22 mouse cellular contexts compared by ENCODE assay signal in the genomic region with DNA sequence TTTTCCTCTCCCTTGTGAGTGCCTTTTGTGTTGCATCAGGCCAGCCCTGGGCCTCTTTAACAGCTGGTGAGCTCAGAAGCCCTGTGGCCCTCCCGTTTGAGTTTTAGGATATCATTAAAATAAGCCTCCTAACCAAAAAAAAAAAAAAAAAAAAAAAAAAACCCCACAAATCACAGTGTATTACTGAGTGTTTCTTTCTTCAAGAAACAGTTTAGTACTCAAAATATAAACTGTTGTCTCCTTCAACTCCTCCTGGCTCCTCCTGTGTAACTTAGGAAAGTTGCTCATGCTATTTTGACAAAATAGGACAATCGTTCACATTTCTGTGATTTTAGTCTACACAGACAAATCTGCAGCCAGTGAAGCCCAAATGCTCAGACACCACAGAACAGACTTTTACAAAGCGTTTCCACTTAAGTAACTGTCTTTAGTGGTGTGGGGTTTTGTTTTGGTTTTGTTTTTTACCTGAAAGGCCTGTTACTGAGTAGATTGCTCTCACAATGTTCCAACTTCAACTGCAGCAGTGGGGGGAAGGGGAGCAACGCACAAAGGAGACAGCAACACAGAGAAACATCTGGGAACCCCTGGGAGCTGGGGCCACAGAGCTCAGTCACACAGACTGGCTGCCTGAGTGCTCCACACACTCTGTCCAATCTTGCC. TPM values are rescaled to one million over a fixed set of nuclear protein-coding genes. Genes with fewer than 3 reads are reported as not detected.
DNase-seq lines count a peak whose midpoint lies in the region; ATAC-seq and TF ChIP-seq lines count a peak whose summit lies in the region.
"Had no signal": no experiment of that assay in that cellular context is flagged by ENCODE, and none has a peak within 500 bp of the region (broad histone marks: within the 10 kb centered on the region; RNA-seq: fewer than 3 reads in every experiment).

No protein-coding gene starts in this region.

- H3K27me3 ChIP-seq in embryonic facial prominence, embryonic 12.5 days, result no peaks in the 10 kb centered on the region
- H3K27me3 ChIP-seq in embryonic facial prominence, embryonic 10.5 days (replicated peaks; ENCODE audit: low read depth, poor library complexity, severe bottlenecking), result no peaks in the 10 kb centered on the region
- H3K27me3 ChIP-seq in midbrain, embryonic 12.5 days, result no peaks in the 10 kb centered on the region
- no peaks in the 10 kb centered on the region for H3K27me3 ChIP-seq in midbrain, embryonic 16.5 days (ENCODE audit: control insufficient read depth, insufficient read depth, low read depth, low read length)
- H3K27me3 ChIP-seq in CH12.LX (replicated peaks), result no peaks in the 10 kb centered on the region
- H3K27me3 ChIP-seq: forebrain, embryonic 13.5 days; intestine, embryonic 15.5 days; liver, embryonic 12.5 days; megakaryocyte, embryonic 14.5 days had no signal

- TF ChIP-seq RAD21 in CH12.LX (IDR thresholded peaks at IDR 0.05; ENCODE audit: low read depth, low read length), result no peak

- H3K4me3 ChIP-seq in embryonic facial prominence, embryonic 12.5 days, result no peak overlapping the region
- no peak overlapping the region for H3K4me3 ChIP-seq in embryonic facial prominence, embryonic 10.5 days
- no peak overlapping the region for H3K4me3 ChIP-seq in midbrain, embryonic 12.5 days
- no peak overlapping the region for H3K4me3 ChIP-seq in midbrain, embryonic 16.5 days (ENCODE audit: low read depth, low read length)
- no peak overlapping the region for H3K4me3 ChIP-seq in CH12.LX (replicated peaks in 1 of 3; ENCODE audit: low read depth in 2 of 3, low read length in 2 of 3, poor library complexity in 1 of 3)
- H3K4me3 ChIP-seq: erythroblast, embryonic 14.5 days; forebrain, embryonic 13.5 days; intestine, embryonic 15.5 days; liver, embryonic 12.5 days had no signal

- dilution Hi-C loops in CH12.LX (cut with MboI; ENCODE audit: extremely low pct_ligation_motif_present, extremely low pct_unique_long_range_greater_than_20kb, low sequenced_read_pairs), result no loop called here

- no peak for TF ChIP-seq CTCF in CH12.LX (conservative IDR thresholded peaks at IDR 0.05 in 1 of 2, IDR thresholded peaks at IDR 0.05 in 1 of 2; ENCODE audit: low read depth in 2 of 2, low read length in 2 of 2)

- peaks cover 3% of the 10 kb centered on the region; the same call in 1 of the 2 replicates for H3K36me3 ChIP-seq in embryonic facial prominence, embryonic 12.5 days
- peaks cover 32% of the 10 kb centered on the region for H3K36me3 ChIP-seq in embryonic facial prominence, embryonic 10.5 days (replicated peaks)
- H3K36me3 ChIP-seq in midbrain, embryonic 12.5 days, result 0 out of 2 replicates have a peak, but pooled peaks cover 3% of the 10 kb centered on the region
- 0 out of 2 replicates have a peak, but pooled peaks cover 3% of the 10 kb centered on the region for H3K36me3 ChIP-seq in midbrain, embryonic 16.5 days (ENCODE audit: control insufficient read depth, insufficient read depth, low read length)
- H3K36me3 ChIP-seq in CH12.LX (replicated peaks in 1 of 2; ENCODE audit: control insufficient read depth in 1 of 2, insufficient read depth in 1 of 2, low read length in 1 of 2), result peaks cover 41 to 77% of the 10 kb centered on the region in 2 experiments

- ATAC-seq in embryonic facial prominence, embryonic 12.5 days (ENCODE audit: insufficient number of reproducible peaks, insufficient read depth, low FRiP score, low TSS enrichment), result no peak
- no peak for ATAC-seq in midbrain, embryonic 12.5 days (ENCODE audit: low FRiP score, low read depth)
- ATAC-seq in midbrain, embryonic 16.5 days, result no peak
- peak; percentile 21 for ATAC-seq in inflammation-experienced regulatory T-cells, adult 6 months
- ATAC-seq: forebrain, embryonic 13.5 days; intestine, embryonic 15.5 days; liver, embryonic 12.5 days had no signal

- H3K9me3 ChIP-seq in embryonic facial prominence, embryonic 12.5 days, result no peaks in the 10 kb centered on the region
- H3K9me3 ChIP-seq in embryonic facial prominence, embryonic 10.5 days, result no peaks in the 10 kb centered on the region
- no peaks in the 10 kb centered on the region for H3K9me3 ChIP-seq in midbrain, embryonic 12.5 days
- H3K9me3 ChIP-seq in midbrain, embryonic 16.5 days (replicated peaks; ENCODE audit: control insufficient read depth, low read length, poor library complexity, severe bottlenecking), result no peaks in the 10 kb centered on the region
- H3K9me3 ChIP-seq in CH12.LX (replicated peaks; ENCODE audit: low read length), result peaks cover 11% of the 10 kb centered on the region
- H3K9me3 ChIP-seq: forebrain, embryonic 13.5 days; intestine, embryonic 15.5 days; liver, embryonic 12.5 days had no signal

- H3K27ac ChIP-seq in embryonic facial prominence, embryonic 12.5 days, result 0 out of 2 replicates have a peak overlapping the region, but pooled peaks have one; percentile 23
- H3K27ac ChIP-seq in embryonic facial prominence, embryonic 10.5 days (replicated peaks), result no peak overlapping the region
- H3K27ac ChIP-seq in midbrain, embryonic 12.5 days (replicated peaks), result no peak overlapping the region
- no peak overlapping the region for H3K27ac ChIP-seq in midbrain, embryonic 16.5 days (ENCODE audit: low read length)
- H3K27ac ChIP-seq in CH12.LX (ENCODE audit: insufficient read depth, low read depth), result peak overlapping the region; percentile 38
- H3K27ac ChIP-seq: forebrain, embryonic 13.5 days; intestine, embryonic 15.5 days; liver, embryonic 12.5 days had no signal

- in situ Hi-C loops in CH12.LX (cut with MboI; ENCODE audit: low pct_ligation_motif_present, low pct_unique_long_range_greater_than_20kb, low sequenced_read_pairs), result no loop called here

- no peak overlapping the region for H3K4me2 ChIP-seq in embryonic facial prominence, embryonic 12.5 days (replicated peaks)
- H3K4me2 ChIP-seq in midbrain, embryonic 12.5 days (replicated peaks), result no peak overlapping the region
- H3K4me2 ChIP-seq in midbrain, embryonic 16.5 days (ENCODE audit: low read length), result no peak overlapping the region
- no peak overlapping the region for H3K4me2 ChIP-seq in CH12.LX (ENCODE audit: insufficient read depth, low read depth, poor library complexity, severe bottlenecking)
- H3K4me2 ChIP-seq: forebrain, embryonic 13.5 days; intestine, embryonic 15.5 days; liver, embryonic 12.5 days had no signal

- H3K4me1 ChIP-seq in embryonic facial prominence, embryonic 12.5 days, result no peaks in the 10 kb centered on the region
- H3K4me1 ChIP-seq in embryonic facial prominence, embryonic 10.5 days, result peaks cover 4% of the 10 kb centered on the region; the same call in 1 of the 2 replicates
- no peaks in the 10 kb centered on the region for H3K4me1 ChIP-seq in midbrain, embryonic 12.5 days
- no peaks in the 10 kb centered on the region for H3K4me1 ChIP-seq in midbrain, embryonic 16.5 days (ENCODE audit: control insufficient read depth, insufficient read depth, low read length)
- peaks cover 19 to 64% of the 10 kb centered on the region in 2 experiments for H3K4me1 ChIP-seq in CH12.LX (ENCODE audit: control insufficient read depth in 1 of 2, insufficient read depth in 2 of 2)
- H3K4me1 ChIP-seq: intestine, embryonic 15.5 days had no signal

- no peak for DNase-seq in embryonic facial prominence, embryonic 10.5 days (ENCODE audit: low spot score)
- DNase-seq in CH12.LX (ENCODE audit: extremely low read depth), result no peak
- DNase-seq in testis, postnatal 14 days (ENCODE audit: low spot score), result no peak
- DNase-seq in cerebellum, adult 9-10 months, result no peak
- DNase-seq: adrenal gland, postnatal 10 days; cerebellum, postnatal 14 days; embryo, embryonic 11 days; gastrocnemius, postnatal 10 days; heart, adult 11 months; kidney, adult 9 months; kidney, postnatal 36 days; lung, adult 2 months; right cerebral cortex, postnatal 25 days had no signal

- no peak for TF ChIP-seq EP300 in CH12.LX (IDR thresholded peaks at IDR 0.05; ENCODE audit: low read length)

- WGBS in embryonic facial prominence, embryonic 12.5 days, result 67% methylated on average over 4 of the region's 4 CpGs
- WGBS in embryonic facial prominence, embryonic 10.5 days, result 77% methylated on average over 4 of the region's 4 CpGs
- WGBS in midbrain, embryonic 12.5 days, result 75% methylated on average over 4 of the region's 4 CpGs
- 64% methylated on average over 4 of the region's 4 CpGs for WGBS in midbrain, embryonic 16.5 days

- H3K9ac ChIP-seq in embryonic facial prominence, embryonic 12.5 days, result no peak overlapping the region
- H3K9ac ChIP-seq in midbrain, embryonic 12.5 days (replicated peaks), result 0 out of 2 replicates have a peak overlapping the region, but pooled peaks have one; percentile 0
- no peak overlapping the region for H3K9ac ChIP-seq in midbrain, embryonic 16.5 days (ENCODE audit: low read depth, low read length)
- H3K9ac ChIP-seq in CH12.LX (ENCODE audit: insufficient read depth, low read depth), result no peak overlapping the region
- H3K9ac ChIP-seq: forebrain, embryonic 13.5 days; intestine, embryonic 15.5 days; liver, embryonic 12.5 days had no signal

- peaks cover 97% of the 10 kb centered on the region for H3K79me2 ChIP-seq in CH12.LX (replicated peaks; ENCODE audit: control insufficient read depth, extremely low read depth, insufficient read depth, poor library complexity, severe bottlenecking)

- no peak for TF ChIP-seq POLR2A in CH12.LX (IDR thresholded peaks at IDR 0.05; ENCODE audit: low read depth, low read length)

RNA-seq across cellular contexts. Expression of gene Slc25a19, which starts 35.7 kb away (rescaled TPM):
- 23.8 and 29.5 TPM in 2 replicates for polyA plus RNA-seq in embryonic facial prominence, embryonic 12.5 days (2016; fragmentation: Nextera tagmentation; extraction: Ambion mirVana)
- 23.5 and 24.6 TPM in 2 replicates for polyA plus RNA-seq in embryonic facial prominence, embryonic 10.5 days (2016; fragmentation: Nextera tagmentation; extraction: Ambion mirVana)
- polyA plus RNA-seq in midbrain, embryonic 12.5 days (2016; fragmentation: Nextera tagmentation; extraction: Ambion mirVana), result 26.2 and 26.9 TPM in 2 replicates
- polyA plus RNA-seq in midbrain, embryonic 16.5 days (2015; fragmentation: Nextera tagmentation; extraction: Ambion mirVana), result 42.5 and 50.8 TPM in 2 replicates
- total RNA-seq in CH12.LX (2012; rRNA removed) (277 and 312 TPM in 2 replicates), CH12.LX (2014; rRNA removed) (278 and 294 TPM in 2 replicates)
- 374 and 398 TPM in 2 replicates for polyA plus RNA-seq in CH12.LX (2012; ENCODE audit: insufficient read length, low read depth)
- polyA plus RNA-seq in inflammation-experienced regulatory T-cells, adult 6 months (2017; shearing (Covaris generic)), result 10 to 100 TPM; 69.3 to 87.8 (median 80.1) TPM

RNA-seq across cellular contexts. Expression of gene Grb2, which starts 44.6 kb away (rescaled TPM):
- 115 and 118 TPM in 2 replicates for polyA plus RNA-seq in embryonic facial prominence, embryonic 12.5 days (2016; fragmentation: Nextera tagmentation; extraction: Ambion mirVana)
- 73.5 and 76.0 TPM in 2 replicates for polyA plus RNA-seq in embryonic facial prominence, embryonic 10.5 days (2016; fragmentation: Nextera tagmentation; extraction: Ambion mirVana)
- 137 and 149 TPM in 2 replicates for polyA plus RNA-seq in midbrain, embryonic 12.5 days (2016; fragmentation: Nextera tagmentation; extraction: Ambion mirVana)
- 177 and 196 TPM in 2 replicates for polyA plus RNA-seq in midbrain, embryonic 16.5 days (2015; fragmentation: Nextera tagmentation; extraction: Ambion mirVana)
- total RNA-seq in CH12.LX (2012; rRNA removed) (63.6 and 67.7 TPM in 2 replicates), CH12.LX (2014; rRNA removed) (110 and 117 TPM in 2 replicates)
- 228 and 241 TPM in 2 replicates for polyA plus RNA-seq in CH12.LX (2012; ENCODE audit: insufficient read length, low read depth)
- 10 to 100 TPM; 31.7 to 35.5 (median 33.8) TPM for polyA plus RNA-seq in inflammation-experienced regulatory T-cells, adult 6 months (2017; shearing (Covaris generic))

RNA-seq across cellular contexts. Expression of gene Mif4gd, which starts 51.0 kb away (rescaled TPM):
- 16.6 and 17.6 TPM in 2 replicates for polyA plus RNA-seq in embryonic facial prominence, embryonic 12.5 days (2016; fragmentation: Nextera tagmentation; extraction: Ambion mirVana)
- 19.4 and 19.8 TPM in 2 replicates for polyA plus RNA-seq in embryonic facial prominence, embryonic 10.5 days (2016; fragmentation: Nextera tagmentation; extraction: Ambion mirVana)
- polyA plus RNA-seq in midbrain, embryonic 12.5 days (2016; fragmentation: Nextera tagmentation; extraction: Ambion mirVana), result 12.2 and 15.1 TPM in 2 replicates
- polyA plus RNA-seq in midbrain, embryonic 16.5 days (2015; fragmentation: Nextera tagmentation; extraction: Ambion mirVana), result 12.5 and 12.7 TPM in 2 replicates
- total RNA-seq in CH12.LX (2012; rRNA removed) (143 and 177 TPM in 2 replicates), CH12.LX (2014; rRNA removed) (160 and 174 TPM in 2 replicates)
- 131 and 143 TPM in 2 replicates for polyA plus RNA-seq in CH12.LX (2012; ENCODE audit: insufficient read length, low read depth)
- polyA plus RNA-seq in inflammation-experienced regulatory T-cells, adult 6 months (2017; shearing (Covaris generic)), result 100 to 1,000 TPM; 192 to 274 (median 231) TPM

RNA-seq across cellular contexts. Expression of gene Gga3, which starts 60.0 kb away (rescaled TPM):
- 22.5 and 29.1 TPM in 2 replicates for polyA plus RNA-seq in embryonic facial prominence, embryonic 12.5 days (2016; fragmentation: Nextera tagmentation; extraction: Ambion mirVana)
- 29.6 and 33.3 TPM in 2 replicates for polyA plus RNA-seq in embryonic facial prominence, embryonic 10.5 days (2016; fragmentation: Nextera tagmentation; extraction: Ambion mirVana)
- 34.6 and 37.2 TPM in 2 replicates for polyA plus RNA-seq in midbrain, embryonic 12.5 days (2016; fragmentation: Nextera tagmentation; extraction: Ambion mirVana)
- 34.7 and 37.5 TPM in 2 replicates for polyA plus RNA-seq in midbrain, embryonic 16.5 days (2015; fragmentation: Nextera tagmentation; extraction: Ambion mirVana)
- total RNA-seq in CH12.LX (2012; rRNA removed) (18.7 and 22.6 TPM in 2 replicates), CH12.LX (2014; rRNA removed) (7.7 TPM in 2 replicates)
- 37.2 and 39.8 TPM in 2 replicates for polyA plus RNA-seq in CH12.LX (2012; ENCODE audit: insufficient read length, low read depth)
- polyA plus RNA-seq in inflammation-experienced regulatory T-cells, adult 6 months (2017; shearing (Covaris generic)), result 10 to 100 TPM; 24.8 to 36.2 (median 35.0) TPM

Comparison
In these comparisons a context has a peak if more than half of its experiments do, and no peak if none do; other contexts are left out.
1. H3K27ac ChIP-seq: peak in embryonic facial prominence, embryonic 12.5 days (single experiment) and CH12.LX (single experiment); none in embryonic facial prominence, embryonic 10.5 days (single experiment), midbrain, embryonic 12.5 days (single experiment) and midbrain, embryonic 16.5 days (single experiment).